In genomic region chr14:20640644-20641437, GRCm38 (mm10) we compare ENCODE assay signal across 8 mouse cellular contexts. TPM values are rescaled to one million over a fixed set of nuclear protein-coding genes. Genes with fewer than 3 reads are reported as not detected.
DNase-seq lines count a peak whose midpoint lies in the region; ATAC-seq and TF ChIP-seq lines count a peak whose summit lies in the region.

Gene Usp54 (minus strand): TSS chr14:20641063.

- H3K27ac ChIP-seq in cortical plate, adult 2 months (ENCODE audit: insufficient read depth, low read length), result peak within 1 kb of the TSS; percentile 48

- H3K4me1 ChIP-seq in cortical plate, adult 2 months (ENCODE audit: control insufficient read depth, insufficient read depth, low read length), result no peaks in the 10 kb centered on the region; the same call in 1 of the 2 replicates

- peak; percentile 91 for TF ChIP-seq POLR2A in cortical plate, adult 2 months (IDR thresholded peaks at IDR 0.05; ENCODE audit: extremely low read depth, insufficient read depth, low read length)

- no peak for TF ChIP-seq CTCF in cortical plate, adult 2 months (IDR thresholded peaks at IDR 0.05; ENCODE audit: extremely low read depth, insufficient read depth, low read length)

- peak; percentile 96 for DNase-seq in gastrocnemius, postnatal 10 days
- peak; percentile 100 for DNase-seq in induced T-regulatory cell, adult 2 months (ENCODE audit: low read depth)
- peak; percentile 88 to 98 for DNase-seq in left cerebral cortex, adult 9 months (ENCODE audit: low spot score in 2 of 2)
- peak; percentile 99 for DNase-seq in right cerebral cortex, postnatal 14 days
- DNase-seq in urinary bladder, postnatal 36 days (ENCODE audit: low spot score in 2 of 2), result peak; percentile 91 to 98

- peak; percentile 91 for ATAC-seq in activated CD4-positive, CD25-positive, alpha-beta regulatory T cell, adult 4 months
- ATAC-seq in megakaryocyte progenitor cell, adult 5-6 weeks (replicated peaks; ENCODE audit: poor library complexity), result peak; percentile 98

- peak within 1 kb of the TSS; percentile 50 for H3K4me3 ChIP-seq in cortical plate, adult 2 months (ENCODE audit: insufficient read depth, low read length)

RNA-seq across cellular contexts. Expression of gene Usp54, which starts in this region (rescaled TPM):
- polyA plus RNA-seq in activated CD4-positive, CD25-positive, alpha-beta regulatory T cell, adult 4 months (2017; shearing (Covaris generic)), result 1 to 10 TPM; 1.6 to 2.2 TPM
- 47.8 and 49.8 TPM in 2 replicates for polyA plus RNA-seq in cortical plate, adult 2 months (2012; rRNA removed)
- 1 to 10 TPM; 8.3 to 8.5 TPM for total RNA-seq in gastrocnemius, postnatal 10 days (2021)
- 5.3 and 7.0 TPM in 2 replicates for total RNA-seq in megakaryocyte progenitor cell, adult 5-6 weeks (2015)
- 3.2 and 6.5 TPM in 2 replicates for total RNA-seq in megakaryocyte progenitor cell, adult 5-6 weeks (2017)

Comparison
In these comparisons a context has a peak if more than half of its experiments do, and no peak if none do; other contexts are left out.
1. Peak in every context shown above with its lines: DNase-seq, ATAC-seq, H3K4me3 ChIP-seq and H3K27ac ChIP-seq.
2. RNA of gene Usp54 (polyA plus RNA-seq): 47.8 to 49.8 TPM in cortical plate, adult 2 months; 1.6 to 2.2 TPM in activated CD4-positive, CD25-positive, alpha-beta regulatory T cell, adult 4 months; every median in the first group is over 10 times any median in the second.